Mouse (Mus musculus): Measurements from ENCODE around the gene Nmur1. TPM values are rescaled to one million over a fixed set of nuclear protein-coding genes. Genes with fewer than 3 reads are reported as not detected.

The Nmur1 gene
- polyA plus RNA-seq, 1 experiment from 2014 or later, result 4.5 TPM

- H3K9me3 ChIP-seq (ENCODE audit: control insufficient read depth), result no peaks in the 10 kb centered on the region
- ATAC-seq, result no peak
- H3K4me1 ChIP-seq (replicated peaks; ENCODE audit: control insufficient read depth, insufficient read depth, low read length), result no peaks in the 10 kb centered on the region
- no peaks in the 10 kb centered on the region for H3K36me3 ChIP-seq (ENCODE audit: control insufficient read depth, insufficient read depth)
- 80% methylated on average over 9 of the region's 9 CpGs for WGBS
- H3K27me3 ChIP-seq (replicated peaks; ENCODE audit: control insufficient read depth, insufficient read depth, low read length), result no peaks in the 10 kb centered on the region
- no peak for TF ChIP-seq CTCF (IDR thresholded peaks at IDR 0.05; ENCODE audit: low read depth)
- no peak overlapping the region for H3K27ac ChIP-seq (ENCODE audit: low read depth, low read length)
- H3K9ac ChIP-seq (ENCODE audit: low read depth, low read length), result no peak overlapping the region
- no peak overlapping the region for H3K4me2 ChIP-seq (replicated peaks; ENCODE audit: low read depth)
- H3K4me3 ChIP-seq (ENCODE audit: low read depth, low read length), result no peak overlapping the region
These were observed 46.9 kb downstream of the Nmur1 start for GRCm38 (mm10) chr1:86379161-86379569.

- WGBS, result 48% methylated on average over 6 of the region's 6 CpGs
These were observed 47.4 kb downstream of the Nmur1 start for GRCm38 (mm10) chr1:86378662-86379061.

DNA sequence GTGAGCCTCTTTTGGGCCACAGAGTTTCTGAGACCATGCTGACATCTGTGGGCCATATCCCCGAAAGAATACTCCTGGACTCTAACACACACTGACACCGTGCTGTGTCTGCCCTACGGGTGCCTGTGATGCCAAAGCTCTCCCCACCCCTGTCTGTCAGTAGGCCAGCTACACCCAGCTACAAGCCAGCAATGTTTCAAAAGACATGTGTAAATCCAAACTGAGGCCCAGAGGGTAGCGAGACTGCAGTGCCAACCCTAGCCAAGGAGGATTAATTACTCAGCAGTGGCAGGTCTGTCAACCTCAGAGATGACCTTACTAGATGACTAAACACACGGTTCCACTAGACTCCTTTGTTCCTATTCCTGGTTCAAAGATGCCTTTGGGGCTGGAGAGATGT is 49.7 kb downstream of the Nmur1 start:
- 77% methylated on average over 5 of the region's 5 CpGs for WGBS
- no peaks in the 10 kb centered on the region; the same call in 1 of the 2 replicates for H3K4me1 ChIP-seq (replicated peaks; ENCODE audit: control insufficient read depth, insufficient read depth, low read length)
- H3K27ac ChIP-seq (ENCODE audit: low read depth, low read length), result no peak overlapping the region
- H3K36me3 ChIP-seq (ENCODE audit: control insufficient read depth, insufficient read depth), result no peaks in the 10 kb centered on the region
- no peak for ATAC-seq
- no peaks in the 10 kb centered on the region for H3K27me3 ChIP-seq (replicated peaks; ENCODE audit: control insufficient read depth, insufficient read depth, low read length)
- no peak overlapping the region for H3K4me3 ChIP-seq (ENCODE audit: low read depth, low read length)
- H3K4me2 ChIP-seq (replicated peaks; ENCODE audit: low read depth), result no peak overlapping the region
- no peaks in the 10 kb centered on the region for H3K9me3 ChIP-seq (ENCODE audit: control insufficient read depth)
- no peak overlapping the region for H3K9ac ChIP-seq (ENCODE audit: low read depth, low read length)
- no peak for TF ChIP-seq CTCF (IDR thresholded peaks at IDR 0.05; ENCODE audit: low read depth)

More at GRCm38 (mm10) chr1:86378662-86379061, 47.4 kb downstream of the Nmur1 start:
- H3K9me3 ChIP-seq (ENCODE audit: control insufficient read depth), result no peaks in the 10 kb centered on the region
- no peaks in the 10 kb centered on the region for H3K27me3 ChIP-seq (replicated peaks; ENCODE audit: control insufficient read depth, insufficient read depth, low read length)
- H3K9ac ChIP-seq (ENCODE audit: low read depth, low read length), result no peak overlapping the region
- TF ChIP-seq CTCF (IDR thresholded peaks at IDR 0.05; ENCODE audit: low read depth), result no peak
- H3K36me3 ChIP-seq (ENCODE audit: control insufficient read depth, insufficient read depth), result no peaks in the 10 kb centered on the region
- H3K27ac ChIP-seq (ENCODE audit: low read depth, low read length), result no peak overlapping the region
- no peak overlapping the region for H3K4me3 ChIP-seq (ENCODE audit: low read depth, low read length)
- H3K4me1 ChIP-seq (replicated peaks; ENCODE audit: control insufficient read depth, insufficient read depth, low read length), result no peaks in the 10 kb centered on the region
- no peak for ATAC-seq
- H3K4me2 ChIP-seq (replicated peaks; ENCODE audit: low read depth), result no peak overlapping the region

GRCm38 (mm10) chr1:86371997-86372396 is 54.0 kb downstream of the Nmur1 start:
- WGBS, result 44% methylated on average over 10 of the region's 10 CpGs

DNA sequence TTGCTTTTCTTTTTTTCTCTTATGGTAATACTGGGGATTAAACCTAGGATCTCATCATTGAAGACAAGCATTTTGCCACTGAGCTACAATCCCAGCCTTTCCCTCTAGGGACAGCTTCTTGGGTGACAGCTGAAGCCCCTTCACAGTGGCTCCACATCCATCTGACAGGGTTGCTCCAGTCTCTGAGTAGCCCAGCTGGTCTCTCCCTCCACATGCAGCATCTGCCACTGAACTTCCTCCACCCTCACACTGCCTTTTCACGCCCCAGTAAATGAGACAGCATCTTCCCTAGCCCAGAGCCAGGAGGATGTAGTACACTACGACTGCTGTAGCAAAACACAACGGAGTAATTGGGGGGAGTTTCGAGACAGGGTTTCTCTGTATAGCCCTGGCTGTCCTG is 57.9 kb downstream of the Nmur1 start:
- ATAC-seq, result no peak
- Histone ChIP-seq H3K4me1 (replicated peaks; ENCODE audit: control insufficient read depth, insufficient read depth, low read length) (no peaks in the 10 kb centered on the region; the same call in 1 of the 2 replicates), H3K27me3 (replicated peaks; ENCODE audit: control insufficient read depth, insufficient read depth, low read length) (no peaks in the 10 kb centered on the region), H3K36me3 (ENCODE audit: control insufficient read depth, insufficient read depth) (no peaks in the 10 kb centered on the region), H3K27ac (ENCODE audit: low read depth, low read length) (no peak overlapping the region), H3K9me3 (ENCODE audit: control insufficient read depth) (no peaks in the 10 kb centered on the region), H3K4me3 (ENCODE audit: low read depth, low read length) (no peak overlapping the region), H3K9ac (ENCODE audit: low read depth, low read length) (no peak overlapping the region), H3K4me2 (replicated peaks; ENCODE audit: low read depth) (no peak overlapping the region)
- 77% methylated on average over 4 of the region's 4 CpGs for WGBS
- TF ChIP-seq CTCF (IDR thresholded peaks at IDR 0.05; ENCODE audit: low read depth), result no peak

More at GRCm38 (mm10) chr1:86371997-86372396, 54.0 kb downstream of the Nmur1 start:
- no peak overlapping the region for H3K4me2 ChIP-seq (replicated peaks; ENCODE audit: low read depth)
- H3K9ac ChIP-seq (ENCODE audit: low read depth, low read length), result no peak overlapping the region
- H3K36me3 ChIP-seq (ENCODE audit: control insufficient read depth, insufficient read depth), result no peaks in the 10 kb centered on the region
- TF ChIP-seq CTCF (IDR thresholded peaks at IDR 0.05; ENCODE audit: low read depth), result peak; percentile 94
- H3K9me3 ChIP-seq (ENCODE audit: control insufficient read depth), result no peaks in the 10 kb centered on the region
- H3K4me1 ChIP-seq (replicated peaks; ENCODE audit: control insufficient read depth, insufficient read depth, low read length), result no peaks in the 10 kb centered on the region; the same call in 1 of the 2 replicates
- H3K27ac ChIP-seq (ENCODE audit: low read depth, low read length), result no peak overlapping the region
- no peak for ATAC-seq
- no peak overlapping the region for H3K4me3 ChIP-seq (ENCODE audit: low read depth, low read length)
- no peaks in the 10 kb centered on the region for H3K27me3 ChIP-seq (replicated peaks; ENCODE audit: control insufficient read depth, insufficient read depth, low read length)

GRCm38 (mm10) chr1:86363671-86364070 is 62.4 kb downstream of the Nmur1 start:
- WGBS, result 21% methylated on average over 6 of the region's 6 CpGs
- Histone ChIP-seq H3K4me3 (ENCODE audit: low read depth, low read length) (no peak overlapping the region), H3K9ac (ENCODE audit: low read depth, low read length) (no peak overlapping the region), H3K9me3 (ENCODE audit: control insufficient read depth) (no peaks in the 10 kb centered on the region), H3K4me2 (replicated peaks; ENCODE audit: low read depth) (no peak overlapping the region), H3K27ac (ENCODE audit: low read depth, low read length) (no peak overlapping the region), H3K27me3 (replicated peaks; ENCODE audit: control insufficient read depth, insufficient read depth, low read length) (no peaks in the 10 kb centered on the region), H3K4me1 (replicated peaks; ENCODE audit: control insufficient read depth, insufficient read depth, low read length) (no peaks in the 10 kb centered on the region), H3K36me3 (ENCODE audit: control insufficient read depth, insufficient read depth) (no peaks in the 10 kb centered on the region)
- peak; percentile 72 for TF ChIP-seq CTCF (IDR thresholded peaks at IDR 0.05; ENCODE audit: low read depth)
- no peak for ATAC-seq
